Mouse (Mus musculus): ENCODE results near the gene Stac.

DNA sequence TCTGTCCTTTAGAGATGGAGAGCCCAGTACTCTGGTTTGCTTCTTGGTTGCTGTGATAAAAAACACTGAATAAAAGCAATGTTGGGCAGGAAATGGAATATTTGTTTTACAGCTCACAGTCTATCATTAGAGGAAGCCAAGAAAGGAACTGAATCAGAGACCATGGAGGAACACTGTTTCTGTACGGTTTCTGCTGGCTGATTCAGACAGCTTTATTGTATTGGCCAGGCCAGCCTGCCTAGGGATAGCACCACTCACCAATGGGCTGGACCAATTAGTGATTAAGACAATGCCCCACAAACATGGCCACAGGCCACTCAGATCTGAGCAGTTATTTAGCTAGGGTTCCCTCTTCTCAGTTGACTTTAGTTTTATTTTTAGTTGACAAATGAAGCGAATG is 6.0 kb downstream of the Stac start:
- TF ChIP-seq EP300 (IDR thresholded peaks at IDR 0.05; ENCODE audit: insufficient read depth, low read depth, low read length) (no peak), CTCF (IDR thresholded peaks at IDR 0.05) (no peak), POLR2A (IDR thresholded peaks at IDR 0.05; ENCODE audit: insufficient read depth, low read depth, low read length) (no peak)
